Mouse (Mus musculus): ENCODE measurements at regions not wholly inside any gene's neighbourhood (a gene's known extent, or its start where the extent isn't known, plus 50 kb on each side); places are given as distances from the start of the nearest gene placed in this dataset.

DNA sequence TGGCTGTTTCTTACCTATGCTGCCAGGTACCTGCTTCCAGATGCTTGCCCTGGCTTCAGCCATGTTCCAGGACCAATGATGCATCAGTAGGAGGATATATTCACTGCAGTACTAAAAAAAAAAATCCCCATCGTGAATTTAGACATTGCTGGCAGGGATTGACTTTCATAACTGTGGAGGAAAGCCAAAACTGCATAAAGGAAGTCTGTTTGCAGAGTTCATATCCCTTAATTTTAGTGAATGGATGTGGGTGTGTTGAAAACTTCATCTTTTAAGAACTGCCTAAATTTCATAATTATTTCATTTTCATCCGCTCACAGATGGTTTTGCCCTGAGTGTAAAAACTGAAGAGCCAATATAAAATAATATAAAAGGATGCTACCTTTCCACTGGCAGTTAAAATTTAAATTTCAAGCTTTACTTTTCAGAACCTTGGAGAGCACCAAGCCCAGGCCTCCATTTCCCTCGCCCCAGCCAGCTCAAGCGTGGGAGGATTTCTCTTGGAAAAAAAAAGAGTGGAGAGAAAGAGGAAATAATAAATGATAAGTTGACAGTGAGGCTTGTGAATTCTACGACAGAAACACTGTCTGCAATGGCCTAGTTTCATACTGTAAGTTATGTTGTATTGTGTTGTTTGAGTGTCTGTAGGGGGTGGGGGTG is 50.3 kb upstream of the Akt3 start:
- Histone ChIP-seq H3K27me3 (ENCODE audit: control insufficient read depth, insufficient read depth, low read depth, low read length) (no peaks in the 10 kb centered on the region), H3K36me3 (ENCODE audit: control insufficient read depth, insufficient read depth, low read length) (no peaks in the 10 kb centered on the region), H3K9ac (ENCODE audit: low read length) (no peak overlapping the region), H3K4me3 (ENCODE audit: low read length) (no peak overlapping the region), H3K27ac (ENCODE audit: low read length) (no peak overlapping the region), H3K9me3 (ENCODE audit: control insufficient read depth, low read length) (no peaks in the 10 kb centered on the region), H3K4me2 (ENCODE audit: low read depth, low read length) (no peak overlapping the region), H3K4me1 (replicated peaks; ENCODE audit: control insufficient read depth, insufficient read depth, low read length) (no peaks in the 10 kb centered on the region)
- 12% methylated on average over 5 of the region's 5 CpGs for WGBS
- ATAC-seq (ENCODE audit: low read depth): no peak
